9 mouse cellular contexts compared by ENCODE assay signal in the genomic region with DNA sequence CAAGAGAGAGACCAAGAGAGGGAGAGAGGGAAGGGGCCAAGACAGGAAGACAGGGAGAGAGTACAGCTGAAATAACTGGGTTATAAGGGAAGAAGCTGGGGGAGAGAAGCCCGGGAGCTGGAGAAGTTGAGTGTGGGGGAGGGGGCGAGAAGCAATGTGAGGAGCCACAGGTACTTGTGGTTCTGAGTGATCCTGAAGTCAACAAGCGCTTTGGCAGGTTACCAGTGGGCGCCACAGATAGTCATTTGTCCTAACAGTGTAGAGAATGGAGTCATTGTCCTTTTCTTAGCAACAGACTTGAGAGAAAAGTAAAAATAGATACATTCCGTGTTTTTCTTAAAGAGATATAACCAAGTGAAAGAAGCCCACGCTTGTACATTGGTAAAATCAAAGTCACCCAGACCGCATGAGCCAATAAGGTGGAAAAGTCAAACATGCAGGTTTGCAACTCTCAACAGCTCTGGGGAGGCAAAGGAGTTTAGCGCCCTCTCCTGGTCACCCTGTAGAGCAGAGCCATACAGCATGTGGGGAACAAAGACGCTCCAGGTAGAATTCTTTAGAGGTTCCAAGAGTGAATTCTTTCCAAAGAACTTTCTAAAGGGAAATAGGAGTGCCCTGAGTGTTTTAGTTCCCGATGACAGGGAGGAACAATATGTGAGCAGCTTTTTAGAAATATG. TPM values are rescaled to one million over a fixed set of nuclear protein-coding genes. Genes with fewer than 3 reads are reported as not detected.
DNase-seq lines count a peak whose midpoint lies in the region; ATAC-seq and TF ChIP-seq lines count a peak whose summit lies in the region.
"Had no signal": no experiment of that assay in that cellular context is flagged by ENCODE, and none has a peak within 500 bp of the region (broad histone marks: within the 10 kb centered on the region; RNA-seq: fewer than 3 reads in every experiment).

No protein-coding gene starts in this region.

- in situ Hi-C loops in CH12.LX (cut with MboI; ENCODE audit: low pct_ligation_motif_present, low pct_unique_long_range_greater_than_20kb, low sequenced_read_pairs) = loop anchor here (5.0 kb wide), 1 partner anchor 74 kb away; the partner anchor contains the start of gene Ess2

- H3K9me3 ChIP-seq in forebrain, embryonic 10.5 days = peaks cover 17% of the 10 kb centered on the region
- peaks cover 4% of the 10 kb centered on the region; the same call in 1 of the 2 replicates for H3K9me3 ChIP-seq in forebrain, embryonic 16.5 days (ENCODE audit: control insufficient read depth, low read length)
- H3K9me3 ChIP-seq in CH12.LX (replicated peaks; ENCODE audit: low read length) = peaks cover 29% of the 10 kb centered on the region

- H3K27me3 ChIP-seq in forebrain, embryonic 10.5 days (ENCODE audit: poor library complexity, severe bottlenecking) = no peaks in the 10 kb centered on the region
- H3K27me3 ChIP-seq in forebrain, embryonic 16.5 days (replicated peaks; ENCODE audit: control insufficient read depth, insufficient read depth, low read length) = no peaks in the 10 kb centered on the region
- H3K27me3 ChIP-seq in CH12.LX (replicated peaks) = peaks cover 31% of the 10 kb centered on the region
- no peaks in the 10 kb centered on the region for H3K27me3 ChIP-seq in spleen, adult 2 months (ENCODE audit: control insufficient read depth, insufficient read depth, low read length)

- TF ChIP-seq POLR2A in CH12.LX (IDR thresholded peaks at IDR 0.05; ENCODE audit: low read depth, low read length) = no peak
- no peak for TF ChIP-seq POLR2A in spleen, adult 2 months (IDR thresholded peaks at IDR 0.05; ENCODE audit: low read depth, low read length)

- H3K36me3 ChIP-seq in forebrain, embryonic 10.5 days (replicated peaks) = no peaks in the 10 kb centered on the region
- H3K36me3 ChIP-seq in forebrain, embryonic 16.5 days (ENCODE audit: control insufficient read depth, insufficient read depth) = no peaks in the 10 kb centered on the region
- no peaks in the 10 kb centered on the region for H3K36me3 ChIP-seq in CH12.LX (replicated peaks in 1 of 2; ENCODE audit: control insufficient read depth in 1 of 2, insufficient read depth in 1 of 2, low read length in 1 of 2)
- no peaks in the 10 kb centered on the region for H3K36me3 ChIP-seq in spleen, adult 2 months (ENCODE audit: control insufficient read depth, insufficient read depth, low read length)

- H3K27ac ChIP-seq in forebrain, embryonic 10.5 days = no peak overlapping the region
- H3K27ac ChIP-seq in forebrain, embryonic 16.5 days (ENCODE audit: low read length) = no peak overlapping the region
- no peak overlapping the region for H3K27ac ChIP-seq in CH12.LX (ENCODE audit: insufficient read depth, low read depth)
- no peak overlapping the region for H3K27ac ChIP-seq in spleen, adult 2 months (ENCODE audit: insufficient read depth, low read length)

- TF ChIP-seq EP300 in CH12.LX (IDR thresholded peaks at IDR 0.05; ENCODE audit: low read length) = no peak

- no peaks in the 10 kb centered on the region for H3K79me2 ChIP-seq in CH12.LX (replicated peaks; ENCODE audit: control insufficient read depth, extremely low read depth, insufficient read depth, poor library complexity, severe bottlenecking)

- no peak overlapping the region for H3K9ac ChIP-seq in forebrain, embryonic 16.5 days (replicated peaks; ENCODE audit: low read depth, low read length)
- no peak overlapping the region for H3K9ac ChIP-seq in CH12.LX (ENCODE audit: insufficient read depth, low read depth)

- no peaks in the 10 kb centered on the region for H3K4me1 ChIP-seq in forebrain, embryonic 10.5 days
- H3K4me1 ChIP-seq in forebrain, embryonic 16.5 days (replicated peaks; ENCODE audit: control insufficient read depth, insufficient read depth, low read length) = no peaks in the 10 kb centered on the region
- no peaks in the 10 kb centered on the region for H3K4me1 ChIP-seq in CH12.LX (ENCODE audit: control insufficient read depth in 1 of 2, insufficient read depth in 2 of 2)
- H3K4me1 ChIP-seq in spleen, adult 2 months (ENCODE audit: control insufficient read depth, insufficient read depth, insufficient read length) = no peaks in the 10 kb centered on the region

- peak; percentile 42 for DNase-seq in forebrain, embryonic 10.5 days (ENCODE audit: extremely low spot score, low spot score)
- peak; percentile 44 for DNase-seq in CH12.LX (ENCODE audit: extremely low read depth)
- DNase-seq in cerebellum, adult 11-12 months = peak; percentile 32
- DNase-seq in frontal cortex, postnatal 25 days (ENCODE audit: low spot score in 2 of 2) = peak; percentile 6 to 37
- DNase-seq in kidney, postnatal 4 days = peak; percentile 62 to 71
- peak; percentile 71 for DNase-seq in lung, postnatal 25 days (ENCODE audit: low spot score)
- peak; percentile 18 to 50 for DNase-seq in spleen, adult 2 months (ENCODE audit: low read depth in 1 of 2, low spot score in 2 of 2)

- no peak overlapping the region for H3K4me3 ChIP-seq in forebrain, embryonic 10.5 days
- no peak overlapping the region for H3K4me3 ChIP-seq in forebrain, embryonic 16.5 days (replicated peaks; ENCODE audit: low read length)
- no peak overlapping the region for H3K4me3 ChIP-seq in CH12.LX (replicated peaks in 1 of 3; ENCODE audit: low read depth in 2 of 3, low read length in 2 of 3, poor library complexity in 1 of 3)
- no peak overlapping the region for H3K4me3 ChIP-seq in spleen, adult 2 months (ENCODE audit: extremely low read depth, insufficient read depth, insufficient read length)

- no peak for ATAC-seq in forebrain, embryonic 16.5 days

- dilution Hi-C loops in CH12.LX (cut with MboI; ENCODE audit: extremely low pct_ligation_motif_present, extremely low pct_unique_long_range_greater_than_20kb, low sequenced_read_pairs) = no loop called here

- peak; percentile 86 to 87 for TF ChIP-seq CTCF in CH12.LX (conservative IDR thresholded peaks at IDR 0.05 in 1 of 2, IDR thresholded peaks at IDR 0.05 in 1 of 2; ENCODE audit: low read depth in 2 of 2, low read length in 2 of 2)
- peak; percentile 69; the same call in 1 of the 2 replicates for TF ChIP-seq CTCF in spleen, adult 2 months (IDR thresholded peaks at IDR 0.05; ENCODE audit: extremely low read depth, insufficient read depth, insufficient read length, insufficient replicate concordance)

- WGBS in forebrain, embryonic 10.5 days = 60% methylated on average over 10 of the region's 10 CpGs
- WGBS in forebrain, embryonic 16.5 days = 52% methylated on average over 10 of the region's 10 CpGs
- 31% methylated on average over 10 of the region's 10 CpGs for WGBS in spleen, adult 2 months

- no peak overlapping the region for H3K4me2 ChIP-seq in forebrain, embryonic 16.5 days (ENCODE audit: low read length)
- H3K4me2 ChIP-seq in CH12.LX (ENCODE audit: insufficient read depth, low read depth, poor library complexity, severe bottlenecking) = no peak overlapping the region

- peak; percentile 82 for TF ChIP-seq RAD21 in CH12.LX (IDR thresholded peaks at IDR 0.05; ENCODE audit: low read depth, low read length)

TF ChIP-seq in CH12.LX, 34 proteins besides CTCF, POLR2A, EP300 and RAD21:
- TF ChIP-seq MAX (IDR thresholded peaks at IDR 0.05; ENCODE audit: low read length) (no peak), JUN (IDR thresholded peaks at IDR 0.05; ENCODE audit: insufficient read depth, low read depth, low read length) (no peak), TBP (conservative IDR thresholded peaks at IDR 0.05; ENCODE audit: low read depth, low read length) (no peak), POLR2AphosphoS2 (IDR thresholded peaks at IDR 0.05; ENCODE audit: low read depth, low read length) (no peak), MXI1 (IDR thresholded peaks at IDR 0.05; ENCODE audit: low read depth, low read length) (0 out of 2 replicates have a peak, but pooled peaks have one; percentile 23), ZMIZ1 (IDR thresholded peaks at IDR 0.05; ENCODE audit: low read depth, low read length) (no peak), MAFK (IDR thresholded peaks at IDR 0.05; ENCODE audit: insufficient replicate concordance, low read length) (no peak), UBTF (IDR thresholded peaks at IDR 0.05; ENCODE audit: low read depth, low read length) (no peak), ZKSCAN1 (IDR thresholded peaks at IDR 0.05; ENCODE audit: borderline replicate concordance, low read depth, low read length) (no peak), MYC (IDR thresholded peaks at IDR 0.05; ENCODE audit: low read depth, low read length) (no peak), PAX5 (IDR thresholded peaks at IDR 0.05; ENCODE audit: low read length) (no peak), TCF12 (IDR thresholded peaks at IDR 0.05; ENCODE audit: low read depth, low read length) (no peak), JUND (conservative IDR thresholded peaks at IDR 0.05; ENCODE audit: low read depth, low read length) (no peak), IRF4 (IDR thresholded peaks at IDR 0.05; ENCODE audit: low read depth, low read length) (no peak), NELFE (IDR thresholded peaks at IDR 0.05; ENCODE audit: low read depth, low read length) (0 out of 2 replicates have a peak, but pooled peaks have one; percentile 18), E2F4 (IDR thresholded peaks at IDR 0.05; ENCODE audit: insufficient replicate concordance, low read depth, low read length) (no peak), SMC3 (IDR thresholded peaks at IDR 0.05; ENCODE audit: low read depth, low read length) (peak; percentile 76), SIN3A (IDR thresholded peaks at IDR 0.05; ENCODE audit: low read length) (no peak), MEF2A (IDR thresholded peaks at IDR 0.05; ENCODE audit: borderline replicate concordance, low read depth, low read length) (no peak), USF1 (IDR thresholded peaks at IDR 0.05; ENCODE audit: low read depth, low read length) (no peak), CHD2 (IDR thresholded peaks at IDR 0.05; ENCODE audit: low read length) (no peak; the same call in 1 of the 2 replicates), NRF1 (IDR thresholded peaks at IDR 0.05; ENCODE audit: low read depth, low read length) (no peak), KAT2A (IDR thresholded peaks at IDR 0.05; ENCODE audit: insufficient replicate concordance, low read length) (no peak)

RNA-seq across cellular contexts. Expression of gene Vpreb2, which starts 6.4 kb away (rescaled TPM):
- not detected in 2 replicates for polyA plus RNA-seq in forebrain, embryonic 10.5 days (2016; fragmentation: Nextera tagmentation; extraction: Ambion mirVana)
- polyA plus RNA-seq in forebrain, embryonic 16.5 days (2015; fragmentation: Nextera tagmentation; extraction: Ambion mirVana) = not detected in 2 replicates
- not detected in 2 replicates for total RNA-seq in CH12.LX (2012; rRNA removed)
- total RNA-seq in CH12.LX (2014; rRNA removed) = not detected in 2 replicates
- polyA plus RNA-seq in CH12.LX (2012; ENCODE audit: insufficient read length, low read depth) = 0.54 TPM in 1 of 2 replicates, not detected in the other
- not detected in 2 replicates for polyA plus RNA-seq in spleen, adult 2 months (2012; rRNA removed)
- polyA plus RNA-seq: neural tube, embryonic 14.5 days had no signal

RNA-seq across cellular contexts. Expression of gene Slc25a1, which starts 58.6 kb away (rescaled TPM):
- polyA plus RNA-seq in forebrain, embryonic 10.5 days (2016; fragmentation: Nextera tagmentation; extraction: Ambion mirVana) = 97.4 and 99.1 TPM in 2 replicates
- polyA plus RNA-seq in forebrain, embryonic 16.5 days (2015; fragmentation: Nextera tagmentation; extraction: Ambion mirVana) = 133 and 155 TPM in 2 replicates
- total RNA-seq in CH12.LX (2012; rRNA removed) = 106 and 141 TPM in 2 replicates
- 96.5 and 113 TPM in 2 replicates for total RNA-seq in CH12.LX (2014; rRNA removed)
- polyA plus RNA-seq in CH12.LX (2012; ENCODE audit: insufficient read length, low read depth) = 122 and 134 TPM in 2 replicates
- polyA plus RNA-seq in spleen, adult 2 months (2012; rRNA removed) = 46.1 and 59.0 TPM in 2 replicates
